Mouse (Mus musculus) myocyte (in vitro differentiated cells): Measurements from ENCODE around the gene Ccdc130. TPM values are rescaled to one million over a fixed set of nuclear protein-coding genes. Genes with fewer than 3 reads are reported as not detected.

Experiments
- H3K27me3 ChIP-seq: one replicate; pipeline ENCODE4 v1.6.1; 2011; ENCODE audit not compliant: control insufficient read depth, insufficient read depth, insufficient read length
- H3K36me3 ChIP-seq: one replicate; pipeline ENCODE4 v1.6.1; 2011; ENCODE audit not compliant: control insufficient read depth, insufficient read depth
- H3K4me2 ChIP-seq: one replicate; pipeline ENCODE4 v1.6.1; 2011; ENCODE audit warnings: low read depth, control low read depth
- H3K4me3 ChIP-seq: one replicate; pipeline ENCODE4 v1.5.1; 2011; ENCODE audit warnings: mild to moderate bottlenecking, control low read depth, moderate library complexity
- H3K79me2 ChIP-seq: one replicate; pipeline ENCODE4 v1.6.1; 2011; ENCODE audit not compliant: control insufficient read depth, insufficient read depth
- H3ac ChIP-seq: one replicate; pipeline ENCODE4 v1.6.1; 2011; ENCODE audit not compliant: control insufficient read depth, insufficient read length
- CEBPB ChIP-seq: IDR thresholded peaks from 2 replicates; pipeline ENCODE4 v1.6.1; 2011; ENCODE audit warnings: mild to moderate bottlenecking, moderate library complexity; ENCODE audit not compliant: poor library complexity, insufficient read depth, severe bottlenecking
- E2F4 ChIP-seq: IDR thresholded peaks from one replicate; pipeline ENCODE4 v1.6.1; 2011; ENCODE audit warnings: mild to moderate bottlenecking, control low read depth, moderate library complexity; ENCODE audit not compliant: insufficient read depth
- MAX ChIP-seq: IDR thresholded peaks from one replicate; pipeline ENCODE4 v1.6.1; 2011; ENCODE audit warnings: low read depth, mild to moderate bottlenecking, control low read depth
- MYOD1 ChIP-seq, 3 experiments: IDR thresholded peaks; one replicate each; pipeline ENCODE4 v1.6.1; 2011; ENCODE audit warnings: control low read depth in 2 of 3, low read depth in 2 of 3, mild to moderate bottlenecking in 2 of 3, moderate library complexity in 1 of 3; ENCODE audit not compliant: insufficient read length in 2 of 3, control insufficient read depth in 1 of 3
- MYOG ChIP-seq, 3 experiments: IDR thresholded peaks; one replicate each; pipeline ENCODE4 v1.6.1; 2011; ENCODE audit warnings: control low read depth in 2 of 3, low read depth in 2 of 3, mild to moderate bottlenecking in 2 of 3; ENCODE audit not compliant: insufficient read length in 2 of 3, control insufficient read depth in 1 of 3, insufficient read depth in 1 of 3
- POLR2A ChIP-seq: IDR thresholded peaks from one replicate; pipeline ENCODE4 v1.6.1; 2011; ENCODE audit warnings: low read depth, mild to moderate bottlenecking, control low read depth, moderate library complexity; ENCODE audit not compliant: insufficient read length
- POLR2AphosphoS2 ChIP-seq: IDR thresholded peaks from one replicate; pipeline ENCODE4 v1.6.1; 2011; ENCODE audit warnings: low read depth, control low read depth; ENCODE audit not compliant: insufficient read length
- REST ChIP-seq: IDR thresholded peaks from one replicate; pipeline ENCODE4 v1.6.1; 2011; ENCODE audit warnings: mild to moderate bottlenecking, control low read depth, moderate library complexity; ENCODE audit not compliant: insufficient read depth, insufficient read length
- SRF ChIP-seq: IDR thresholded peaks from one replicate; pipeline ENCODE4 v1.6.1; 2011; ENCODE audit warnings: low read depth; ENCODE audit not compliant: control insufficient read depth, insufficient read length
- TCF12 ChIP-seq: IDR thresholded peaks from one replicate; pipeline ENCODE4 v1.6.1; 2011; ENCODE audit warnings: mild to moderate bottlenecking, control low read depth; ENCODE audit not compliant: poor library complexity, insufficient read depth, severe bottlenecking
- TCF3 ChIP-seq: IDR thresholded peaks from one replicate; pipeline ENCODE4 v1.6.1; 2011; ENCODE audit warnings: low read depth, control low read depth; ENCODE audit not compliant: insufficient read length
- USF1 ChIP-seq: IDR thresholded peaks from one replicate; pipeline ENCODE4 v1.6.1; 2011; ENCODE audit warnings: low read depth, mild to moderate bottlenecking, control low read depth, moderate library complexity
- polyA plus RNA-seq: library from polyadenylated mRNA; unstranded; fragments of >200 nt; fragmentation: generic; extraction: Trizol; gene quantifications from one replicate; pipeline ENCODE4 v1.2.1, GENCODE M21; 2012; ENCODE audit warnings: missing spikeins

Ccdc130 gene
- polyA plus RNA-seq, 1 experiment, result 28.9 TPM

DNA sequence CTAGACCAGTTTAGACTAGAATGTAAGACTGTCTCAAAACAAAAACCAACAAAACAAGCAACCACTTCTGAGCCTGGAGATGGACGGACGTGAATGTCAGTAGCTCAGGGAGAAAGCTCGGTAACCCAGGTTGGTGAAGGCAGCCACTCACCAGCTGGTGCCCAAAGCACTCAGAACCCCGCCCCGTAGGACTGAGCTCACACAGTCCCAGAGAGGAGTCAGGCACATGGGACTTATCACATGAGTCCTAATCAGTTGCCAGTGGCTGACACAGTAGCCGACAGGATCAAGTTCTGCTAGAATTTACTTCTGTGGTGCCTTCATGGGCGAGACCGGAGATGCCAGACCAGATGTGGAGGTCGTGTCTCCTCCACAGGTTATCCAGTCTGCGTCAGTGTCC lies 10.6 kb upstream of the Ccdc130 start:
- no peaks in the 10 kb centered on the region for H3K27me3 ChIP-seq
- H3K4me2 ChIP-seq, result no peak overlapping the region
- no peaks in the 10 kb centered on the region for H3K36me3 ChIP-seq
- no peaks in the 10 kb centered on the region for H3K79me2 ChIP-seq
- TF ChIP-seq MAX (no peak), REST (no peak), SRF (no peak), POLR2A (no peak), MYOD1 (IDR thresholded peaks at IDR 0.05; ENCODE audit: control insufficient read depth in 1 of 3, insufficient read length in 2 of 3, low read depth in 2 of 3) (no peak), POLR2AphosphoS2 (no peak)
- no peak overlapping the region for H3K4me3 ChIP-seq
- H3ac ChIP-seq, result no peak overlapping the region

DNA sequence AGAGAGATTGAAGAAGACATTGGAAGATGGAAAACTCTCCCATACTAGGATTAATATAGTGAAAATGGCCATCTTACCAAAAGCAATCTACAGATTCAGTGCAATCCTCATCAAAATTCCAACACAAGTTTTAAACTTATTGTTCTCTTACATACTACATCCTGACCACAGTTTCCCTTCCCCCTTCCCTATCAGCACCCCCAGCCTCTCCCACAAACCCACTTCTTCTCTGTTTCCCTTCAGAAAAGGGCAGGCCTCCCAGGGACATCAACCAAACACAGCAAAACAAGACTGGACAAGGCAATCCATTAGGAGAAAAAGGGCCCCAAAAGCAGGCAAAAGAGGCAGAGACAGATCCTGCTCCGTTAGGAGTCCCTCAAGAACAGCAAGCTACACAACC lies 6.3 kb upstream of the Ccdc130 start:
- Histone ChIP-seq H3K4me2 (no peak overlapping the region), H3K27me3 (no peaks in the 10 kb centered on the region), H3K36me3 (no peaks in the 10 kb centered on the region), H3K4me3 (no peak overlapping the region), H3ac (no peak overlapping the region), H3K79me2 (no peaks in the 10 kb centered on the region)
- TF ChIP-seq POLR2A (no peak), TCF3 (no peak), POLR2AphosphoS2 (no peak), REST (no peak), SRF (no peak), MAX (no peak), CEBPB (no peak), TCF12 (no peak), USF1 (no peak), E2F4 (no peak)

DNA sequence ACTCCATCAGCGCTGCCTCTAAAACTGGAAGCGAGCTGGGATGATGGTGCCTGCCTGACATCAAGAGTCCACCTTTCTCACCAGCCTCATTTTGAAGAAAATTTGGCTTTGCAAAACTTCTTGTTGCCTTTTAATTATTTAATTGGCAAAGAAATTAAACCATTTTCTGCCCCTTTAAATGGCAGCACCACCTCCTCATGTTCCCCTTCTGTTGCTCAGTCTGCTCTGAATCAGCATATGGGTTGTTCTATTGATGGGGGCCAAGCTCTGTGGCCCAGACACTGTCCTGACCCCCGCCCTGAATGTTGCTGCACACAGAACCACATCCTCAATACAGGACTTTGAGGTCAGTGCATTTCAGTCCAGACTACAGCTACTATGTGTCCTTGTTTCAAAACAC lies 3.8 kb upstream of the Ccdc130 start:
- no peaks in the 10 kb centered on the region for H3K27me3 ChIP-seq

DNA sequence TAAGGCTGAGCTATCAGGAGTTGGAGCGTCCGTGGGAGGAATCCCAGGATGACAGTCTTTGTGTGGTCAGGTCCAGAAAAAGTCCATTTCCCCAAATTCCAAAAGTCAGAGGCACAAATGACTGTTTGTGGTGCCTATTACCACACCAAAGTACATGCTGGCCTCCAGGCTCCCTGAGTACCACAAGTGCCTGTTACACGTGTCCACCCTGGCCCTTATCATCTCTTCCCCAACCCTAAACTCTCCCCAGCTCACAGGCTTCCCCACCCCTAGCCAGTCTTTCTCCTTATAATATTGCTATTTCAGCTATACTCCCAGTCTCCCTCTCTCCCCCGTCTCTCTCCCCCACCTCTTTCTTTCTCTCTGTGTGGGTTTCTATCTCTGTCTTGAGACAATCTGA lies 2.1 kb upstream of the Ccdc130 start:
- peaks cover 10% of the 10 kb centered on the region for H3K79me2 ChIP-seq
- no peaks in the 10 kb centered on the region for H3K27me3 ChIP-seq
- H3K4me3 ChIP-seq, result no peak overlapping the region
- no peaks in the 10 kb centered on the region for H3K36me3 ChIP-seq
- no peak overlapping the region for H3ac ChIP-seq
- TF ChIP-seq CEBPB (no peak), MAX (no peak), TCF12 (no peak), USF1 (no peak), E2F4 (no peak), POLR2AphosphoS2 (no peak)
- no peak overlapping the region for H3K4me2 ChIP-seq

More for the DNA sequence above, 3.8 kb upstream of the Ccdc130 start:
- Histone ChIP-seq H3K79me2 (peaks cover 10% of the 10 kb centered on the region), H3K4me3 (no peak overlapping the region), H3K4me2 (no peak overlapping the region), H3K36me3 (no peaks in the 10 kb centered on the region), H3ac (no peak overlapping the region)
- TF ChIP-seq POLR2AphosphoS2, result no peak
- no peak for TF ChIP-seq SRF
- no peak for TF ChIP-seq POLR2A
- TF ChIP-seq TCF12, result no peak
- no peak for TF ChIP-seq TCF3
- TF ChIP-seq MYOG (IDR thresholded peaks at IDR 0.05; ENCODE audit: control insufficient read depth in 1 of 3, insufficient read depth in 1 of 3, insufficient read length in 2 of 3, low read depth in 2 of 3), result no peak
- no peak for TF ChIP-seq MAX
- TF ChIP-seq E2F4, result no peak
- TF ChIP-seq CEBPB, result no peak
- no peak for TF ChIP-seq REST
- no peak for TF ChIP-seq USF1
- no peak for TF ChIP-seq MYOD1 (IDR thresholded peaks at IDR 0.05; ENCODE audit: control insufficient read depth in 1 of 3, insufficient read length in 2 of 3, low read depth in 2 of 3)

DNA sequence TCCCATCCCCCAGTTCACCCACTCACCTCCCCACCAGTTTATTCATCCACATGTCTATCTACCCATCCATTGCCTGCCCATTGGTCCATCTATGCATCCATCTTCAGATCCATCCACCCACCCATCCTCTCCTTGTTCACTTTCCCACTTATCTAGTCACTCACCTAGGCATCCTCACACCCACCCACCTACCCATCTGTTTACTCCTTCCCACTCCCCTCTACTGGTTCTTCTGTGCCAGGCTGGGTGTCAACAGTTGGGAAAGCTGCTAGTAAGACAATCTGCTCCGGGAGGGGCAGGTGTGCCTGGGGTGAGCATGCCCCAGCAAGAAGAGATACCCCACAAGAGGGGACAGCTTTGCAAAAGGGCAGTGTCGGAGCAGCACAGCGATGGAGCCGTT lies 9.1 kb downstream of the Ccdc130 start:
- H3K36me3 ChIP-seq, result peaks cover 9% of the 10 kb centered on the region
- H3ac ChIP-seq, result no peak overlapping the region
- no peak overlapping the region for H3K4me3 ChIP-seq
- no peaks in the 10 kb centered on the region for H3K79me2 ChIP-seq
- TF ChIP-seq E2F4, result no peak
- no peak for TF ChIP-seq CEBPB
- no peak for TF ChIP-seq MAX
- TF ChIP-seq REST, result no peak
- TF ChIP-seq USF1, result no peak
- TF ChIP-seq SRF, result no peak
- no peak for TF ChIP-seq POLR2A
- TF ChIP-seq MYOD1 (IDR thresholded peaks at IDR 0.05; ENCODE audit: control insufficient read depth in 1 of 3, insufficient read length in 2 of 3, low read depth in 2 of 3), result no peak
- no peak for TF ChIP-seq TCF3
- no peak for TF ChIP-seq POLR2AphosphoS2
- no peak for TF ChIP-seq TCF12
- TF ChIP-seq MYOG (IDR thresholded peaks at IDR 0.05; ENCODE audit: control insufficient read depth in 1 of 3, insufficient read depth in 1 of 3, insufficient read length in 2 of 3, low read depth in 2 of 3), result no peak
- H3K27me3 ChIP-seq, result no peaks in the 10 kb centered on the region
- H3K4me2 ChIP-seq, result no peak overlapping the region
